Mouse (Mus musculus) heart, adult 18-20 months (tissue): ENCODE data around the gene Zbtb7a. TPM values are rescaled to one million over a fixed set of nuclear protein-coding genes. Genes with fewer than 3 reads are reported as not detected.
"Not testable (repeated sequence)": the region's sequence is repeated elsewhere in the genome, so short reads cannot be mapped to it uniquely, and the experiment has no call there.

Experiments used
- DNase-seq, 2 experiments: peaks; one replicate each; pipeline ENCODE4 v3.0.0; 2021 to 2022; ENCODE audit warnings: mixed read lengths in 1 of 2
- total RNA-seq, 2 experiments: library from RNA; stranded (reverse); gene quantifications; 2 replicates each; pipeline ENCODE4 v1.2.3; 2021

Gene Zbtb7a
- total RNA-seq, 2 experiments from 2014 or later: 33.8 to 34.9 TPM

DNA sequence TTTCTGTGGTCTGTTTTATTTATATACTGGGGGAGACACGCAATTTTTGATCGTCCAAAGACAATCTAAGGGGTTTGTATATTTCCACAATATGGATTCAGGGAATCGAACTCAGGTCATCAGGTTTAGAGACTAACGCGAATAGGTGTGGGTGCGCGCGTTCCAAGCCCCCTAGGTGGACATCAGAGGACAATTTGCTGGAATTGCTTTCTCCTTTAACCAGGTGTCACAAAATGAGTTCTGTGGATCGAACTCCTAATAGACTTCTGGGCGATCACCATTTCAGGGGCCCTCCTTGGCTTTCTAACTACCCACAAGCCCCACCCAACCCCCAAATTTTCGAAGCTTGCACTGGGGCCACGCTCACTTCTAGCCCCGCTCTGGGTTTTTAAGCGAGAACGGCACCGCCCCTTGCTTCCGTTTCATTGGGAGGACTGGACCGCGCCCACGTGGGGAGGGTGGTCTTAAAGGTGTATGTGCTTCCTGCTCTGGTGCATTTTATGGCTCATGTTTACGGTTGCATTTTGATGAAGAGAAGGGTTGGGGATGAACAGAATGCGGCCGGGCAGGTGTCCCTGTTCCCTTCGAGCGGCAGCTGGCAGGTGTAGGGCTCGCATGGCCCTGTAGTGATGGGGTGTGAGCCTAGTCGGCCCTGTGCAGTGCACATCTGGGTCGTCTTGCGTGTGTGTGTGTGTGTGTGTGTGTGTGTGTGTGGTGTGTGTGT lies 33.7 kb downstream of the Zbtb7a start:
- DNase-seq: peak; percentile 93 to 95

DNA sequence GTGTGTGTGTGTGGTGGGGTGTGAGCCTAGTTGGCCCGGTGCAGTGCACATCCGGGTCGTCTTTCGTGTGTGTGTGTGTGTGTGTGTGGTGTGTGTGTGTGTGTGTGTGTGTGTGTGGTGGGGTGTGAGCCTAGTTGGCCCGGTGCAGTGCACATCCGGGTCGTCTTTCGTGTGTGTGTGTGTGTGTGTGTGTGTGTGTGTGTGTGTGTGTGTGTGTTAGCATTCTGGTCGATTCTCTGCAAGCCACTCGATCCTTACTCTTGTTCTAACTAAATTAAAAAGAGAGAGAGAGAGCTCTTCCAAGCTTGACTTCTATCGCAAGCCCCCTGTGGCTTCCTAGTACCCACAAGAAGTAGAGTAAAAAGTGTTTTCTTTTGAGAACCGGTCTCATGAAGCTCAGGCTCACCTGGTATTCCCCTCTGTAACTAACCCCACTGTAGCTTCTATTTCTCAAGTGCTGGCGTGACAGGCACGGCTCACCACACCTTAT lies 34.4 kb downstream of the Zbtb7a start:
- peak in 1 of 2 experiments; percentile 38 for DNase-seq

DNA sequence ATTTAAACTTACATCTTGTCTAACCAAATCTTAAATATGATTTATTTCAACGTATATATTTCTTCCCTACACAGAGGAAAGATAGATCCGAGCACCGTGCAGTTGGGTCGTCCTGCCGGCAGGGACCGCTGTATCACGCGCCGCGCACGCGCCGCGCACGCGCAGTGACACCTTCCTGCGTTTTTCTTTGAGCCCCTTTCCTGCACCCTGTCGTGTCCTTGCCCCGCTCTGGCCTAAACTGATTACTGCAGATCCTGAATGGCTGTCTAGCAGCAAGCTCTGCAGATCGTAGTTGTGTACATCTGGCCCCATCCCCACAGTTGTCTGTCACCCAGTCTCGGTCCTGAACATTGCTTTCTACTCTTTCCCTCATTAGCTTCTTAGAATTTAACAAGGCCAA lies 38.1 kb downstream of the Zbtb7a start:
- DNase-seq: peak; percentile 82 to 90

DNA sequence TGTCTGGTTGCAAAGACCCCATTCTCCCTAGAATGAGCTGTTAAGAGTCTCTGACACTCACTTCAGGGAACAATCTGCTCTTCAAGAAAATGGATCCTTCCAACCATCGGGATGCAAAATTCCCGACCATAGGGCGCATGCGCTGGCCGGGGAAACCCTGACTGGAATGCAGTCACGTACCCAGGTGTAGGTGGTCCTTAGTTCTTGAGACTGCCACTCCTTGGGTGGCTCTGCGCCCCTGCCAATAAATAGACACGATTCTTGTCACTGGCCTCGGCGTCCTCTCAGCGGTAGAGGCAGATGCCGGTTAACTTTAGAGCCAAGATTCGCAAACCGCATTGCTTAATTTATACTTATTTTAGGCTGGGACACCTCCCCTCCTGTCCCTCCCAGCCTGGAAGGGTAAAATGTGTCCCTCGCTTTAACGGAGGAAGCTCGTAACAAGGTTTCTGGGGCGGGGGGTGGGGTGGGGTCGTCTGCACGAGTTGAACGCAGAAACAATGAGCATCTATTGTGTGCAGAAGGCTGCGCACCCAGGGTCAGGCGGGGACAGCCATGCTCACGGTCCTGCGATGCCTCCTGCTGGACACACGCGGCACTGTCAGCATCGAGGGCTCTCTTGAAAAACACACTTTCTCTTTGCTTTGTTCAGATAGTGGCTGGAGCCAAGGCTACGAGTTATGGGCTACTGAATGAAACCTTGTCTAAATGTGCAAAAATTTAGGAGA lies 39.8 kb downstream of the Zbtb7a start:
- DNase-seq: peak; percentile 88 to 94

DNA sequence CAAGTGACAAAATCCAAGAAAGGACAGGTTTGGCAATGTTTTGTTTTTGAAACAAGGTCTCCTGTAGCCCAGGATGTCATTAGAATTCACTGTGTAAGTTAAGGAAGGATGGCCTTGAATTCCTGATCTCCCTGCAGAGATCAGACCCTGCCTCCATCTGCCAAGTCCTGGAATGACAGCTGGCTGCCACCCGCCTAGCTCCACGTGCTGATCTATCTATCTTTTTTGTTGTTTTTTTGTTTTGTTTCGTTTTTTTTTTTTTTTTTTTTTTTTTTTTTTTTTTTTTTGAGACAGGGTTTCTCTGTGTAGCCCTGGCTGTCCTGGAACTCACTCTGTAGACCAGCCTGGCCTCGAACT lies 40.3 kb downstream of the Zbtb7a start:
- DNase-seq: not testable (repeated sequence)

DNA sequence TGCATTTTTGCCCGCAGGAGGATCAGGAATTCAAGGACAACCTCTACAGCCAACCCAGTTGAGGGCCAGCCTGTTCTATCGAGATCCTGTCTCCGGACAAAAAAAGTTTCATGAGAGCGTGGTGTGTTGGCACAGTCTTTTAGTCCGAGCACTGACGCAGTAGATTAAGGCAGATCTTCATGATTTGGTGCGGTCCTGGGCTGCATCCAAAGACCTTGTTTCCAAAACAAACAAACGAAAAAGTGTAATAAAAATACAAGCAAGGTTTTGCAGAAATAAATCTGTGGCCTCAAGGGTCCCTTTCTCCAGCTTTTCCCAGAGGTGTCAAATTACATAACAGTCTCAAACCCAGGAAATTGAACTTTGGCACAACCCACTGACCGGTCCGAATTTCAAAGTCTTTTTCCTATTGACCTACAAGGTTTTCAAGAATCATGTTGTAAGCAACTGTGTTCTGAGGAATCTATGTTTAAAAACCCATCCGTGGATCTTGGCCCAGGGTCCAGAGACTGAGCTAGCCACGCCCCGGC lies 41.0 kb downstream of the Zbtb7a start:
- no peak for DNase-seq

DNA sequence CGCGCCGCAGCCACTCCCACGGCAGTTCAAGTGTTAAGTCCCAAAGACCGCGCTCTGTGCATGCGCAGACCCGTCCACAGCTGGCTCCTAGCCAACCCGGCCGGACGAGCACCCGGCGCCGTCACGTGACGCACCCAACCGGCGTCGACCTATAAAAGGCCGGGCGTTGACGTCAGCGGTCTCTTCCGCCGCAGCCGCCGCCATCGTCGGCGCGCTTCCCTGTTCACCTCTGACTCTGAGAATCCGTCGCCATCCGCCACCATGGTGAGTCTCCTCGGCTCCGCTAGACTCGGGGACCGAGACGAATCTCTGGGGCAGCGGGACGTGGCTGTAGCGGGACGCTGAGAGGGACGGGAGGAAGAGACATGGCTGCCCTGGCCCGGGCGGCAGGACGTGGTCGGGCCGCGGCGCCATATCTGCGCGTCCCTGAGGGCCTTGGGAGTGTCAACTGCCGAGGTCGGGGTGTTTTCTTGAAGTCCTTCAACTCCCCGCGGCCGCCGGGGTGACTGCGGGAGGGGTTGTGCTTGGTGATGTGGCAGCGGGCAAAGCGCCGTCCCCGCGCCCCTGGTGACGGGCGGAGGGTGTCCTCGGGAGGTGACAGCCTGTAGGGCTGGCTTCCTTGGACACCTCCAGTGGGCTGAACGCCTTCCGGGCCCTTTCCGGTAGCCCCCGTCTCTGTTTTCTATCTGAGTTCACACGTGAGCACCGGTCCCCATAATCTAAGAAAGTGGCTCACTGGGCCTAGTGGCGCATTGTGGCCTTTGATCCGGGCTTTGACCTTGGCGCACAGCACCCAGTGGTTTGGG lies 41.6 kb downstream of the Zbtb7a start, which contains the start of gene Eef2:
Gene Eef2, plus strand, starts transcription at position 166 of the 806 bp plus-strand sequence.
- DNase-seq: peak; percentile 98 to 99

DNA sequence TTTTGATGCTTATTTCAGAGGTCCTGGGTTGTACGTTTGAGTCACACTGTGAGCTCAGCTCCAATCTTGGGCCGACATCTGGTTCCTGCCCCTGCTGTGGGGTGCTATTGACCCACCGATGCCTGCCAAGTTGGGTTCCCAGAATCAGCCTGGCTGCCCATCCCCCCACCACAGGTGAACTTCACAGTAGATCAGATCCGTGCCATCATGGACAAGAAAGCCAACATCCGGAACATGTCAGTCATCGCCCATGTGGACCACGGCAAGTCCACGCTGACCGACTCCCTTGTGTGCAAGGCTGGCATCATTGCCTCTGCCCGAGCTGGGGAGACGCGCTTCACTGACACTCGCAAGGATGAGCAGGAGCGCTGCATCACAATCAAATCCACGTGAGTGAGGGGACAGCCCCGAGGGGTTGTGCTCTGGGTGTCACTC lies 42.5 kb downstream of the Zbtb7a start:
- peak in 1 of 2 experiments; percentile 68 for DNase-seq

DNA sequence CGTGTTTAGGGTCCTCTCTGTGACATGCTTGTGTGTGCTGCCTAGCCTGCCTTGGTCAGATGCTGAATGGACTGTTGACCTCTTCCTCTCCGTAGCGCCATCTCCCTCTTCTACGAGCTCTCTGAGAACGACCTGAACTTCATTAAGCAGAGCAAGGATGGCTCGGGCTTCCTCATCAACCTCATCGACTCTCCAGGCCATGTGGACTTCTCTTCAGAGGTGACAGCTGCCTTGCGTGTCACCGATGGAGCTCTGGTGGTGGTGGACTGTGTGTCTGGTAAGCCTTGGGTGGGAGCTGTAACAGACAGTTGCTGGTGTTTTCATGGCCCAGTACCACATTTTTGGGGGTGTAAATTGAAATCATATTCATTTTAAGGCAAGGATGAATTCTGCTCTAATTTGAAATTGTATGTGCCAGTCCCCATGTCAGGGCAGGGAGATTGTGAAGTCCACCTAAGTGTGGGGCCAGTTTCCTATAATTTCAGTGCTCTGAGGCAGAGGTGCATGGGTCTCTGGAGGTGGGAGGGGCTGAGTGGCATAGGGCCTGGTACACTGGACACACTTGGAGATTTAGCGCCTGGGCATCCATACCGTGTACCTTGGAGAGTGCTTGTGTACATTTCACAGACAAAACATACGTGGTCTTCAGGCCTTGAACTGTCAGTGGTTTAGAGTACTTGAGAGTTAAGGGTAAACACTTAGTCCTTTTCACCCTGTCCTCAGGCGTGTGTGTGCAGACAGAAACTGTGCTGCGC lies 43.1 kb downstream of the Zbtb7a start:
- peak; percentile 31 to 55 for DNase-seq

DNA sequence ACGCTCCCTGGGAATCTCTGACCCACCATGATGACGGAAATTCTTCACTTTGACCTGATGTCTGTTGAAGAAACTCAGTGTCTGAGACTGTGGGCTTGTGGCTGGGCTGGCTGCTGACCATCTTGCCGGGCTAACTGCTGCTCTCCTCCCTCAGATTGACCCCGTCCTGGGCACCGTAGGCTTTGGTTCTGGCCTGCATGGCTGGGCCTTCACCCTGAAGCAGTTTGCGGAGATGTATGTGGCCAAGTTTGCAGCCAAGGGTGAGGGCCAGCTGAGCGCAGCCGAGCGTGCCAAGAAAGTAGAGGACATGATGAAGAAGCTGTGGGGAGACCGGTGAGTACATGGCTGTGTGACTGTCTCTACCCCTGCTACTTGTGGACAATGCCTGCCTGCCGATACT lies 43.9 kb downstream of the Zbtb7a start:
- no peak for DNase-seq

DNA sequence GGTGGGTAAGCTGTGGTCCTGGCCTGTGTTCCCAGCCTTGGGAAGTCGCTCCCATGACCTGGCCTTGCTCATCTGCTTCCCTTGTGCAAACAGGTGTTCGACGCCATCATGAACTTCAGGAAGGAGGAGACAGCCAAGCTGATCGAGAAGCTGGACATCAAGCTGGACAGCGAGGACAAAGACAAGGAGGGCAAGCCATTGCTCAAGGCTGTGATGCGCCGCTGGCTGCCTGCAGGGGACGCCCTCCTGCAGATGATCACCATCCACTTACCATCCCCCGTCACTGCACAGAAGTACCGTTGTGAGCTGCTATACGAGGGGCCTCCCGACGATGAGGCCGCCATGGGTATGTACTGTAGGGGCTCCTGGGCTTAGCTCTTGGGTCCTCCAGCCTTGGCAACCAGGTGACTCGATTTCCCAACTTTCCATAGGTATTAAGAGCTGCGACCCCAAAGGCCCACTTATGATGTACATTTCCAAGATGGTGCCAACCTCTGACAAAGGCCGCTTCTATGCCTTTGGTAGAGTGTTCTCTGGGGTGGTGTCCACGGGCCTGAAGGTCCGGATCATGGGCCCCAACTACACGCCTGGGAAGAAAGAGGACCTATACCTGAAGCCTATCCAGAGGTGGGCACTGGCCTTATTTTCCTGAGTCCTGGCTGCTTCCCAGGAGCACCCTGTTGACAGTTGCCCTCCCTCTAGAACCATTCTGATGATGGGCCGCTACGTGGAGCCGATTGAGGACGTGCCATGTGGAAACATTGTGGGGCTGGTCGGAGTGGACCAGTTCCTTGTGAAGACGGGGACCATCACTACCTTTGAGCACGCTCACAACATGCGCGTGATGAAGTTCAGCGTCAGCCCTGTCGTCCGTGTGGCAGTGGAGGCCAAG lies 44.7 kb downstream of the Zbtb7a start:
- DNase-seq: peak in 1 of 2 experiments; percentile 12

DNA sequence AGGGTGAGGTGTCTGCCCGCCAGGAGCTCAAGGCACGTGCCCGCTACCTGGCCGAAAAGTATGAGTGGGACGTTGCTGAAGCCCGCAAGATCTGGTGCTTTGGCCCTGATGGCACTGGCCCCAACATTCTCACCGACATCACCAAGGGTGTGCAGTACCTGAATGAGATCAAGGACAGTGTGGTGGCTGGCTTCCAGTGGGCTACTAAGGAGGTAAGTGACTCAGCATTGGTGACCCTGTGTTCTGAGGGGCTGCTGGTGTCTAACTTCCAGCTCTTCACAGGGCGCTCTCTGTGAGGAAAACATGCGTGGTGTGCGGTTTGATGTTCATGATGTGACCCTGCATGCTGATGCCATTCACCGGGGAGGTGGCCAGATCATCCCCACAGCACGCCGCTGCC lies 45.9 kb downstream of the Zbtb7a start:
- no peak for DNase-seq

DNA sequence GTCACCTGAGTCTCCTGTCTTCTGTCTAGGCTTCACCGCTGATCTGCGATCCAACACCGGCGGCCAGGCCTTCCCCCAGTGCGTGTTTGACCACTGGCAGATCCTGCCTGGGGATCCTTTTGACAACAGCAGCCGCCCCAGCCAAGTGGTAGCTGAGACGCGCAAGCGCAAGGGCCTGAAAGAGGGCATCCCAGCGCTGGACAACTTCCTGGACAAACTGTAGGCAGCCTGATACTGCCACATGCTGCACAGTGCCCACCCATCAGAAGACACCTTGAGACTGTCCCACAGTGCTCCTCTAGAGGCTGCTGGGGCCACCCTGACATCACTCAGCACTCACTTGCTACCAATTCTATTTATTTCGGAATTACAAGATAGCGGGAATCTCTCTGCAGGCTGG lies 46.8 kb downstream of the Zbtb7a start:
- peak in 1 of 2 experiments; percentile 28 for DNase-seq

DNA sequence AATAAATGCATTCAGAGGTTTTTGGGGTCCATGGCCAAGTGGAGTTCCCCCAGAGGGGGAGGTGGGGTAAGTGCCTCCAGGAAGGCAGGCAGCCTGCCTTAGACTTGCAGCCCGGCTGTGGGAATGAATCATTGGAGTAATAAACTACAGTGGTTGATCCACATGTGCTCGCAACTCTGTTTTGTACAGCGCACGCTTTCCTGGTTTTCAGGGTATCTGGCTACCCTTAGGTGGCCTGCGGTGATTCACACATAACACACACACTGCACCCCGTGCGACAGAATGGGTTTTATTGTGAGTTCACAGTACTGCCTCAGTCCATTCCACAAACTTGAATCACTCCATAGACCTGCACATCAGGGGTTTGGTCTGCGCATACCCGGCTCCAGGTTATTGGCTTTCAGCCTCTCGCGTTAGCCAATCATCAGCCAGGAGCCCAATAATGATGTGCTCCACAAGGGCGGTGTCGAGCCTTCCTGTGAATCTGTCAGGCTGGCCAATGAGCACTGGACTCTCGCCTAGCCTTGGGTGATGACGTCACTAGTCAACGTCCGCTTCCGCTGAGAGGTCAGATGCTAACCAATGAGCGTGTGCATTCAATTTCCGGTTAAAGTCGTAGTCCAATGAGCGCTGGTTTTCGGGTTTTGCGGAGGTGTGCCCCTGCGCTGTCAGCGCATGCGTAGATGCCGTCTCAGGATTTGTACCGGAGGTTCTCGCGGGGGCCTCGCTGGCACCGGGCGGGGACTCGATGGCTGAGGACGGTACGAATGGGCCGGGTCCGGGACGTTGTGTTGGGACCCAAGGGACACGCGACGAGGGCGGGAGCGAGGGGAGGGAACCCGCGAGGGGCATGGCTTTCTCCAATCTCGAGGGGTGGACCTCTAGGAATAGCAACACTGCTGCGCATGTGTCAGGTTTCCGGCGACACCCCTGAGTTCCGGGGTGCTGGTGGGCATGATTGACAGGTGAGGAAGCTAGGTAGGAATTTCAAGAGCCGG lies 47.6 kb downstream of the Zbtb7a start, which contains the start of gene Dapk3:
Gene Dapk3, plus strand, starts transcription at position 670 of the 998 bp plus-strand sequence.
- peak; percentile 96 to 98 for DNase-seq

DNA sequence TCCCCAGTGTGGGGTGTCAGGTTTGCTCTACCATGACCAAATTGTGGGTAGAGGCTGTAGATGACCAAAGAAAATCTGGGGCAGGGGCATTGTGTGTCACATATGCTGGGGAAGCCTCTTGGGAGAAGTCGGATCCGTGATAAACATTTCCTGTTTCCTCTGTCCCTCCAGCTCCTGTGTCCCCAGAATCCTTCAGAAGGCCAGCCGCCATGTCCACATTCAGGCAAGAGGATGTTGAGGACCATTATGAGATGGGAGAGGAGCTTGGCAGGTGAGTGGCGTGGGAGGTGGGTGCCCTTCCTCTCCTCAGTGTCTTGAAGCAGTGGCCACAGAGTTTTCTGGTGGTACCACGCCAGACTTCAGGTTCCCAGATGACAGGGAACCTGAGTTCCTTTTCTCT lies 48.8 kb downstream of the Zbtb7a start, which contains the start of gene 4930442H23Rik:
Gene 4930442H23Rik, minus strand, starts transcription at position 45 of the 400 bp plus-strand sequence.
- no peak for DNase-seq

DNA sequence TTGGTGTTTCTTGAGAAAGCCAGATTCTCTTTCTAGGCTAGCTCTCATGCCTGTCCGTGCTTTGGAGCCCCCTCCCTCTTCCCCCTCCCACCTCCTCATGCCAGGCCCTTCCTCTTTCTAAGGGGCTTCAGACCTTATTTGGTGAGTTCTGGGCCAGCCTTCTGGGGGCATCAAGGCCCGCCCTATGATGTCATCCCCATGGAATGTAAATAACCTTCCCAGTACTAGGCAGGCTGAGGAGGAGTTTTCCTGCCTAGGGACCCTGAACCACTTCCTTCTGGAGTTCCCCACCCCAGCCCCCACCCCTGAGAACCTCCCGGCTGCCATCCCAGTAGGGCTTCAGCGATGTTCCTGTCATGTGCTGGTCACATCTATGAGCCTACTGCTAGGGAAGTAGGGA lies 49.7 kb downstream of the Zbtb7a start:
- DNase-seq: no peak

DNA sequence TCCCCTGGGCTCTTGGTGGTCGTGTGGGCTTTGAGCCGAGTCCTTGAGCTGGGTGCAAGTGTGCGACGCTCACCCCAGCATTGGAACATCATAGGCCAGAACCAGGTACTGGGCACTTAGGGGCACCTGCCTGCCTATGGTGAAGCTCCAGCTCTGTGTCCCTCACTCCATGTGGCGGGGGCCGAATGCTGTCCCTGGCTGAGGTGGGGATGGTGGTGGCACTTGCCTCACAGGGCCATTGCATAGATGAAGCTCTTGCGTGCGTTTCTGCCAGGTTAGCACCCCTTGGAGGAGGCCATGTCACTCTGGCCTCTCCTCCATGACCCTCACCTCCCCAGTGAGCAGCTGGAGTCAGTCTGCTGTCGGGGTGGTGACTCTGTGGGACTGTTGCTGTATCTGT lies 52.1 kb downstream of the Zbtb7a start:
- no peak for DNase-seq

DNA sequence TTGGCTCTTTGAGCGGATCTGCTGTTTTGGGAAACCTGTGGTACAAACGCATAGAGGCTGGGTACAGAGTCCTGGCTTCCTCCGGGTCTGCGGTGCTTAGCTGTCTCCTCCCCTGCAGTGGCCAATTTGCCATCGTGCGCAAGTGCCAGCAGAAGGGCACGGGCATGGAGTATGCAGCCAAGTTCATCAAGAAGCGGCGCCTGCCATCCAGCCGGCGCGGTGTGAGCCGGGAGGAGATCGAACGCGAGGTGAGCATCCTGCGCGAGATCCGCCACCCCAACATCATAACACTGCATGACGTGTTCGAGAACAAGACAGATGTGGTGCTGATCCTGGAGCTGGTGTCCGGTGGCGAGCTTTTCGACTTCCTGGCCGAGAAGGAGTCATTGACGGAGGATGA lies 54.8 kb downstream of the Zbtb7a start:
- peak in 1 of 2 experiments; percentile 10 for DNase-seq
